Mouse (Mus musculus): ENCODE measurements around the gene Elf1. TPM values are rescaled to one million over a fixed set of nuclear protein-coding genes. Genes with fewer than 3 reads are reported as not detected.

Elf1 gene
- total and polyA plus RNA-seq, 2 experiments from 2014 or later, result 2.1 to 7.2 TPM

- Histone ChIP-seq H3K9ac (replicated peaks; ENCODE audit: low read length, poor library complexity, severe bottlenecking) (no peak overlapping the region), H3K4me1 (ENCODE audit: insufficient read depth, low read length) (no peaks in the 10 kb centered on the region), H3K27ac (ENCODE audit: low read depth, low read length) (no peak overlapping the region), H3K4me3 (ENCODE audit: low read depth, low read length) (no peak overlapping the region), H3K4me2 (ENCODE audit: low read depth, low read length, poor library complexity, severe bottlenecking) (no peak overlapping the region), H3K36me3 (ENCODE audit: insufficient read depth, low read length) (no peaks in the 10 kb centered on the region), H3K27me3 (ENCODE audit: insufficient read depth, low read length) (no peaks in the 10 kb centered on the region), H3K9me3 (ENCODE audit: low read length) (no peaks in the 10 kb centered on the region)
- no peak for TF ChIP-seq CTCF (IDR thresholded peaks at IDR 0.05)
- DNase-seq (ENCODE audit: low spot score), result no peak
- no peak for ATAC-seq (ENCODE audit: low FRiP score)
- 89% methylated on average over 1 of the region's 1 CpGs for WGBS
Measured at GRCm38 (mm10) chr14:79557796-79558195, 76.8 kb downstream of the Elf1 start.

- TF ChIP-seq CTCF (IDR thresholded peaks at IDR 0.05), result peak; percentile 65
- peak; percentile 27 for DNase-seq (ENCODE audit: low spot score)
- Histone ChIP-seq H3K4me2 (ENCODE audit: low read depth, low read length, poor library complexity, severe bottlenecking) (no peak overlapping the region), H3K9me3 (ENCODE audit: low read length) (no peaks in the 10 kb centered on the region), H3K4me1 (ENCODE audit: insufficient read depth, low read length) (no peaks in the 10 kb centered on the region), H3K36me3 (ENCODE audit: insufficient read depth, low read length) (no peaks in the 10 kb centered on the region), H3K27ac (ENCODE audit: low read depth, low read length) (no peak overlapping the region), H3K9ac (replicated peaks; ENCODE audit: low read length, poor library complexity, severe bottlenecking) (no peak overlapping the region), H3K27me3 (ENCODE audit: insufficient read depth, low read length) (no peaks in the 10 kb centered on the region), H3K4me3 (ENCODE audit: low read depth, low read length) (no peak overlapping the region)
- WGBS, result 24% methylated on average over 5 of the region's 5 CpGs
- no peak for ATAC-seq (ENCODE audit: low FRiP score)
Measured at GRCm38 (mm10) chr14:79562745-79563144, 81.8 kb downstream of the Elf1 start.

- no peak for ATAC-seq (ENCODE audit: low FRiP score)
Measured at GRCm38 (mm10) chr14:79564784-79565183, 83.8 kb downstream of the Elf1 start.

GRCm38 (mm10) chr14:79573482-79574191 is 92.6 kb downstream of the Elf1 start:
- Histone ChIP-seq H3K9me3 (ENCODE audit: low read length) (no peaks in the 10 kb centered on the region), H3K4me1 (ENCODE audit: insufficient read depth, low read length) (no peaks in the 10 kb centered on the region), H3K36me3 (ENCODE audit: insufficient read depth, low read length) (0 out of 2 replicates have a peak, but pooled peaks cover 2% of the 10 kb centered on the region), H3K4me3 (ENCODE audit: low read depth, low read length) (no peak overlapping the region), H3K9ac (replicated peaks; ENCODE audit: low read length, poor library complexity, severe bottlenecking) (no peak overlapping the region), H3K27ac (ENCODE audit: low read depth, low read length) (no peak overlapping the region), H3K4me2 (ENCODE audit: low read depth, low read length, poor library complexity, severe bottlenecking) (no peak overlapping the region), H3K27me3 (ENCODE audit: insufficient read depth, low read length) (no peaks in the 10 kb centered on the region)
- DNase-seq (ENCODE audit: low spot score) (no peak), ATAC-seq (ENCODE audit: low FRiP score) (no peak)
- no peak for TF ChIP-seq CTCF (IDR thresholded peaks at IDR 0.05)
- WGBS, result 94% methylated on average over 13 of the region's 13 CpGs

More at GRCm38 (mm10) chr14:79564784-79565183, 83.8 kb downstream of the Elf1 start:
- no peak overlapping the region for H3K27ac ChIP-seq (ENCODE audit: low read depth, low read length)
- no peak for DNase-seq (ENCODE audit: low spot score)
- H3K4me3 ChIP-seq (ENCODE audit: low read depth, low read length), result no peak overlapping the region
- no peaks in the 10 kb centered on the region for H3K9me3 ChIP-seq (ENCODE audit: low read length)
- no peaks in the 10 kb centered on the region for H3K36me3 ChIP-seq (ENCODE audit: insufficient read depth, low read length)
- no peak overlapping the region for H3K4me2 ChIP-seq (ENCODE audit: low read depth, low read length, poor library complexity, severe bottlenecking)
- no peak overlapping the region for H3K9ac ChIP-seq (replicated peaks; ENCODE audit: low read length, poor library complexity, severe bottlenecking)
- TF ChIP-seq CTCF (IDR thresholded peaks at IDR 0.05), result peak; percentile 17; the same call in 1 of the 2 replicates
- H3K4me1 ChIP-seq (ENCODE audit: insufficient read depth, low read length), result no peaks in the 10 kb centered on the region
- H3K27me3 ChIP-seq (ENCODE audit: insufficient read depth, low read length), result no peaks in the 10 kb centered on the region
- 72% methylated on average over 6 of the region's 6 CpGs for WGBS

GRCm38 (mm10) chr14:79574361-79574760 is 93.4 kb downstream of the Elf1 start:
- Histone ChIP-seq H3K4me1 (ENCODE audit: insufficient read depth, low read length) (no peaks in the 10 kb centered on the region), H3K9me3 (ENCODE audit: low read length) (no peaks in the 10 kb centered on the region), H3K27me3 (ENCODE audit: insufficient read depth, low read length) (no peaks in the 10 kb centered on the region), H3K4me3 (ENCODE audit: low read depth, low read length) (no peak overlapping the region), H3K4me2 (ENCODE audit: low read depth, low read length, poor library complexity, severe bottlenecking) (no peak overlapping the region), H3K36me3 (ENCODE audit: insufficient read depth, low read length) (0 out of 2 replicates have a peak, but pooled peaks cover 2% of the 10 kb centered on the region), H3K9ac (replicated peaks; ENCODE audit: low read length, poor library complexity, severe bottlenecking) (no peak overlapping the region), H3K27ac (ENCODE audit: low read depth, low read length) (no peak overlapping the region)
- 89% methylated on average over 1 of the region's 1 CpGs for WGBS
- no peak for DNase-seq (ENCODE audit: low spot score)
- no peak for ATAC-seq (ENCODE audit: low FRiP score)
- no peak for TF ChIP-seq CTCF (IDR thresholded peaks at IDR 0.05)

GRCm38 (mm10) chr14:79583526-79584245 is 102.7 kb downstream of the Elf1 start:
- 85% methylated on average over 5 of the region's 5 CpGs for WGBS
- ATAC-seq (ENCODE audit: low FRiP score), result no peak
- no peak overlapping the region for H3K4me2 ChIP-seq (ENCODE audit: low read depth, low read length, poor library complexity, severe bottlenecking)

More at GRCm38 (mm10) chr14:79583526-79584245, 102.7 kb downstream of the Elf1 start:
- Histone ChIP-seq H3K9me3 (ENCODE audit: low read length) (no peaks in the 10 kb centered on the region), H3K36me3 (ENCODE audit: insufficient read depth, low read length) (no peaks in the 10 kb centered on the region), H3K4me3 (ENCODE audit: low read depth, low read length) (no peak overlapping the region), H3K27ac (ENCODE audit: low read depth, low read length) (no peak overlapping the region), H3K9ac (replicated peaks; ENCODE audit: low read length, poor library complexity, severe bottlenecking) (no peak overlapping the region), H3K27me3 (ENCODE audit: insufficient read depth, low read length) (no peaks in the 10 kb centered on the region), H3K4me1 (ENCODE audit: insufficient read depth, low read length) (peaks cover 10% of the 10 kb centered on the region)
- no peak for DNase-seq (ENCODE audit: low spot score)
- no peak for TF ChIP-seq CTCF (IDR thresholded peaks at IDR 0.05)
